Comparison of ENCODE assay signal across 8 mouse cellular contexts in the genomic region with DNA sequence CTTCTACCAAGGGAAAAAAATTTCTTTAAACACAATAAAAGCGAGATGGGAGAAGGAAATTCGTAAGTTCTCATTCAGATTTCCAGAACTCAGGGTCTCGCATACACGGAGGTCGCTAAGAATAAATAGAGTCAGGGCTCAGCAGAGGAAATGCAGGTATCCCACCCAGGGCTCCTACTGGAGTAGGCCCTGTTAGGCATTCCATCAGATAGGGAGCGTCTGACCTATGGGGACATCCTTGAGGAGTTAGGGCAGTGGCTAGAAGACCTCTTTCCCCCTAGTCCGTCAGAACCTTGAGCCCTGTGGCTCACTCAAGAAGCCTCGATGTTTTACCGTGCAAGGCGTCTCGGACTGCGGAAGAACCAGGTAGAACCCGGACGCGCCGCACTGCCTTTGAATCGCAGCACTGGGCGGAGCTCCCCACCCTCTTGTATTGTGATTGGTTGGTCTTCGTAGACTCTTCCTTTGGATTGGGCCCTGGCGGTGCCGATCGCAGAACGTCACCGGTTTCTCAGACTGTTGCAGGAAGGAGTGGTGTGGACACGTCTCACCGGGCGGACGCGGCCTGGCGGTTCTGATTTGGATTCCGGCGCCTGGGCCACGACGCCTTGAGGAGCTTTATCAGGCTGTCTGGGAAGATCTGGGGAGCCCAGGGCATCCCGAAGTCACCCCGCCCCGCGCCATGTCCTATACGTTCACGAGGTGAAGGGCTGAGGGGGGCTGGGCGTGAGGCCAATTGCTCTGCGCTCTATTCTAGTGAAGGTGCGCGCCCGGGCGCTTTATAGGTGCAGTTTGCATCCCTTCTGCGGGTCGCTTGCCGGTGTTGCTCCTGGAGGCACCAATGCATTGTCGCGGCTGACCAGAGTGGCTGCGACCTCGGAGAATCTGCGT. TPM values are rescaled to one million over a fixed set of nuclear protein-coding genes. Genes with fewer than 3 reads are reported as not detected.
DNase-seq lines count a peak whose midpoint lies in the region; ATAC-seq and TF ChIP-seq lines count a peak whose summit lies in the region.

Hltf (plus strand) TSS at position 506 of the 891 bp plus-strand sequence.

- H3K4me3 ChIP-seq in cortical plate, adult 2 months (ENCODE audit: insufficient read depth, low read length), result peak within 1 kb of the TSS; percentile 70
- H3K4me3 ChIP-seq in megakaryocyte, embryonic 14.5 days (replicated peaks), result peak within 1 kb of the TSS; percentile 95

- TF ChIP-seq POLR2A in cortical plate, adult 2 months (IDR thresholded peaks at IDR 0.05; ENCODE audit: extremely low read depth, insufficient read depth, low read length), result peak; percentile 52; the same call in 1 of the 2 replicates

- H3K9me3 ChIP-seq in megakaryocyte, embryonic 14.5 days, result no peaks in the 10 kb centered on the region

- peak; percentile 100 for ATAC-seq in activated CD4-positive, CD25-positive, alpha-beta regulatory T cell, adult 4 months

- TF ChIP-seq CTCF in cortical plate, adult 2 months (IDR thresholded peaks at IDR 0.05; ENCODE audit: extremely low read depth, insufficient read depth, low read length), result no peak

- H3K4me1 ChIP-seq in cortical plate, adult 2 months (ENCODE audit: control insufficient read depth, insufficient read depth, low read length), result no peaks in the 10 kb centered on the region
- H3K4me1 ChIP-seq in megakaryocyte, embryonic 14.5 days, result peaks cover 17% of the 10 kb centered on the region; the same call in 1 of the 2 replicates

- peak; percentile 87 to 89 for DNase-seq in gastrocnemius, adult 8-10 months (ENCODE audit: low spot score in 2 of 2)
- DNase-seq in hindlimb bud, embryonic 11.5 days (ENCODE audit: extremely low spot score, low read depth, low spot score), result peak; percentile 89
- peak; percentile 92 to 96 for DNase-seq in left cerebral cortex, adult 8-10 months (ENCODE audit: low spot score in 2 of 2)
- DNase-seq in right cerebral cortex, postnatal 10 days (ENCODE audit: low spot score in 2 of 2), result peak; percentile 95 to 96
- DNase-seq in urinary bladder, postnatal 25 days (ENCODE audit: low spot score), result peak; percentile 89

- peaks cover 10% of the 10 kb centered on the region for H3K36me3 ChIP-seq in megakaryocyte, embryonic 14.5 days (replicated peaks; ENCODE audit: low read length)

- no peak within 1 kb of the TSS; the same call in 1 of the 2 replicates for H3K27ac ChIP-seq in cortical plate, adult 2 months (ENCODE audit: insufficient read depth, low read length)

- H3K27me3 ChIP-seq in megakaryocyte, embryonic 14.5 days (replicated peaks), result no peaks in the 10 kb centered on the region

RNA-seq across cellular contexts. Expression of gene Hltf, which starts in this region (rescaled TPM):
- 10 to 100 TPM; 64.8 to 79.8 TPM for polyA plus RNA-seq in activated CD4-positive, CD25-positive, alpha-beta regulatory T cell, adult 4 months (2017; shearing (Covaris generic))
- 14.7 and 15.3 TPM in 2 replicates for polyA plus RNA-seq in cortical plate, adult 2 months (2012; rRNA removed)
- total RNA-seq in gastrocnemius, adult 8-10 months (2022), result 1 to 10 TPM; 1.3 to 2.4 (median 2.2) TPM
- 10 to 100 TPM; 17.6 to 20.8 (median 20.1) TPM for total RNA-seq in left cerebral cortex, adult 8-10 months (2022)
- 2.0 TPM in 1 of 2 replicates, not detected in the other for polyA plus RNA-seq in megakaryocyte, embryonic 14.5 days (2012; ENCODE audit: insufficient read depth, low replicate concordance)

Comparison
In these comparisons a context has a peak if more than half of its experiments do, and no peak if none do; other contexts are left out.
1. RNA of gene Hltf (total RNA-seq): 17.6 to 20.8 TPM in left cerebral cortex, adult 8-10 months; 1.3 to 2.4 TPM in gastrocnemius, adult 8-10 months; every median in the first group is over 4 times any median in the second.
2. Peak in every context shown above with its lines, with median percentiles within 50 percentile points of each other: DNase-seq.